Mouse (Mus musculus) midbrain, embryonic 15.5 days (tissue): ENCODE data around the gene Fgfr2. TPM values are rescaled to one million over a fixed set of nuclear protein-coding genes. Genes with fewer than 3 reads are reported as not detected.
A peak's percentile ranks its signal among the peaks of the same experiment; 100 is the strongest.

ENCODE experiments used
- ATAC-seq: fragments of 200-750 bp; cut with Nextera tagmentation; replicated peaks from 2 replicates; pipeline ENCODE4 v1.8.0; 2017; ENCODE audit warnings: moderate TSS enrichment
- H3K27ac ChIP-seq: fragments of 300-500 bp; sonication (generic); 2 replicates; pipeline ENCODE4 v1.5.1; 2015; ENCODE audit warnings: mild to moderate bottlenecking, inconsistent platforms
- H3K27me3 ChIP-seq: fragments of 300-500 bp; sonication (generic); replicated peaks from 2 replicates; pipeline ENCODE4 v1.6.1; 2015; ENCODE audit warnings: inconsistent platforms
- H3K36me3 ChIP-seq: fragments of 300-500 bp; sonication (generic); replicated peaks from 2 replicates; pipeline ENCODE4 v1.6.1; 2015; ENCODE audit warnings: inconsistent platforms
- H3K4me1 ChIP-seq: fragments of 300-500 bp; sonication (generic); 2 replicates; pipeline ENCODE4 v1.6.1; 2015; ENCODE audit warnings: inconsistent platforms
- H3K4me2 ChIP-seq: fragments of 300-500 bp; sonication (generic); 2 replicates; pipeline ENCODE4 v1.6.1; 2015; ENCODE audit warnings: inconsistent platforms, mild to moderate bottlenecking, moderate library complexity
- H3K4me3 ChIP-seq: fragments of 300-500 bp; sonication (generic); 2 replicates; pipeline ENCODE4 v1.5.1; 2015; ENCODE audit warnings: mild to moderate bottlenecking, inconsistent platforms
- H3K9ac ChIP-seq: fragments of 300-500 bp; sonication (generic); 2 replicates; pipeline ENCODE4 v1.6.1; 2015; ENCODE audit warnings: mild to moderate bottlenecking, inconsistent platforms
- H3K9me3 ChIP-seq: fragments of 300-500 bp; sonication (generic); 2 replicates; pipeline ENCODE4 v1.6.1; 2016; ENCODE audit warnings: inconsistent platforms
- WGBS: fragments of 180-500 bp; shearing (Covaris S2); methylation state at CpG from one replicate; pipeline ENCODE4 v1.1.7; 2015; ENCODE audit warnings: mixed read lengths; 5-methylcytosine and 5-hydroxymethylcytosine counted together
- polyA plus RNA-seq: library from polyadenylated mRNA; unstranded; fragments of >200 nt; fragmentation: Nextera tagmentation; extraction: Ambion mirVana; gene quantifications from 2 replicates; pipeline ENCODE4 v1.2.1, GENCODE M21; 2015

Gene Fgfr2
- polyA plus RNA-seq, 1 experiment from 2014 or later, result 23.3 TPM

GRCm38 (mm10) chr7:130965396-130965795 is 2157.8 kb downstream of the Fgfr2 start:
- Histone ChIP-seq H3K36me3 (no peaks in the 10 kb centered on the region), H3K4me3 (no peak overlapping the region), H3K27me3 (no peaks in the 10 kb centered on the region), H3K4me1 (no peaks in the 10 kb centered on the region; the same call in 1 of the 2 replicates), H3K9me3 (no peaks in the 10 kb centered on the region), H3K27ac (peak overlapping the region; percentile 65; the same call in 1 of the 2 replicates), H3K9ac (no peak overlapping the region), H3K4me2 (no peak overlapping the region)
- ATAC-seq, result no peak
- WGBS, result 94% methylated on average over 4 of the region's 4 CpGs

DNA sequence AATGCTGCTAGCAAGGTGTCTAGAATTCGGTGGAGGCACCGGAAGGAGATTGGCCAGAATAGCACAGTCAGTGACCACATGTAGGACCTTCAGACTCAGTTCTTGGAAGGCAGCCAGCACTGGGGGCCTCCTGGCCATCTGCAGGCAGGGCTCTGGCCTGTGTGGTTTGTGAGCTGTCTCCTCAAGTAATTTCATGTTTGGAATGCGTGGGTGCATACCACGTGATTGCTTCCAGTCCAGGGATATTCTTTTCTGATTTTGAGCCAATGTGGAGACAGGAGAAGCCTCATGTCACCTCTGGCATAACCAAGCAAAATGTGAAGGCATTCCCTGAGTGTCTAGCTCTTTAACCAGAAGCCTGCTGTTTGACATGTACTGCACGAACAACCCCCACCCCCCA is 2158.5 kb downstream of the Fgfr2 start:
- no peak for ATAC-seq
- Histone ChIP-seq H3K27ac (no peak overlapping the region), H3K9ac (no peak overlapping the region), H3K36me3 (no peaks in the 10 kb centered on the region), H3K4me2 (no peak overlapping the region), H3K4me1 (no peaks in the 10 kb centered on the region; the same call in 1 of the 2 replicates), H3K27me3 (no peaks in the 10 kb centered on the region), H3K4me3 (no peak overlapping the region), H3K9me3 (no peaks in the 10 kb centered on the region)
- WGBS, result 61% methylated on average over 5 of the region's 5 CpGs

GRCm38 (mm10) chr7:130961429-130961828 is 2161.7 kb downstream of the Fgfr2 start:
- Histone ChIP-seq H3K4me1 (no peaks in the 10 kb centered on the region), H3K36me3 (no peaks in the 10 kb centered on the region), H3K27me3 (no peaks in the 10 kb centered on the region), H3K4me3 (no peak overlapping the region), H3K27ac (no peak overlapping the region), H3K4me2 (no peak overlapping the region), H3K9me3 (no peaks in the 10 kb centered on the region), H3K9ac (no peak overlapping the region)
- 90% methylated on average over 6 of the region's 6 CpGs for WGBS
- ATAC-seq, result no peak

- no peak overlapping the region for H3K27ac ChIP-seq
- ATAC-seq, result no peak
- no peak overlapping the region for H3K9ac ChIP-seq
- WGBS, result 62% methylated on average over 7 of the region's 7 CpGs
- H3K36me3 ChIP-seq, result no peaks in the 10 kb centered on the region
- no peaks in the 10 kb centered on the region for H3K27me3 ChIP-seq
- H3K4me1 ChIP-seq, result no peaks in the 10 kb centered on the region
- no peak overlapping the region for H3K4me3 ChIP-seq
- no peak overlapping the region for H3K4me2 ChIP-seq
- no peaks in the 10 kb centered on the region for H3K9me3 ChIP-seq
Observed at GRCm38 (mm10) chr7:130959868-130960267, 2163.3 kb downstream of the Fgfr2 start.

- 77% methylated on average over 7 of the region's 7 CpGs for WGBS
- Histone ChIP-seq H3K36me3 (no peaks in the 10 kb centered on the region), H3K27ac (no peak overlapping the region), H3K27me3 (no peaks in the 10 kb centered on the region), H3K9me3 (no peaks in the 10 kb centered on the region), H3K4me1 (no peaks in the 10 kb centered on the region), H3K4me3 (no peak overlapping the region), H3K9ac (no peak overlapping the region), H3K4me2 (no peak overlapping the region)
- no peak for ATAC-seq
Observed at GRCm38 (mm10) chr7:130958551-130958950, 2164.6 kb downstream of the Fgfr2 start.

DNA sequence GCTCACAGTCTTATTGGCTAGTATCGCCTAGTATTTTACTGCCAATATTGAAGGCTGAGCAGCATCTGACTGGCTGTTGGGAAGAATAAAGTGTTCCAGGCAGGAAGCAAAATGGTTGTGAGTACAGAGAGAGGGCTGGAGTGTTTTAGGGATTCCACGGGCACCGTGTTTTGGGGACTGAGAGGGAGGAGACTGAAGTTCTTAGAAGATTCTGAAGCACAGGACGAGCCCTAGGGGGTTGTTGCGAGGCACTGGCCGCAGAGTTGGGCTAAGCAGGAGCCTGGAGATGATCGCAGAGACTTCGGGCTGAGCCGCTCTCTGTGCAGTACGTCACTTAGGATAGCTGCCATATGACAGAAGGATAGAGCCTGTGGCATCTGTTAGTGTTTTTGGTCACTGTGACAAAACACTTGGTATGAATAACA is 2169.0 kb downstream of the Fgfr2 start:
- no peak for ATAC-seq
- WGBS, result 89% methylated on average over 10 of the region's 10 CpGs
- no peaks in the 10 kb centered on the region for H3K9me3 ChIP-seq
- H3K4me1 ChIP-seq, result no peaks in the 10 kb centered on the region
- no peak overlapping the region for H3K9ac ChIP-seq
- H3K36me3 ChIP-seq, result no peaks in the 10 kb centered on the region
- H3K4me2 ChIP-seq, result no peak overlapping the region
- H3K27ac ChIP-seq, result no peak overlapping the region
- H3K27me3 ChIP-seq, result no peaks in the 10 kb centered on the region
- no peak overlapping the region for H3K4me3 ChIP-seq

GRCm38 (mm10) chr7:130953376-130953775 is 2169.8 kb downstream of the Fgfr2 start:
- Histone ChIP-seq H3K27me3 (no peaks in the 10 kb centered on the region), H3K27ac (no peak overlapping the region), H3K36me3 (no peaks in the 10 kb centered on the region), H3K4me1 (no peaks in the 10 kb centered on the region), H3K4me3 (no peak overlapping the region), H3K9me3 (no peaks in the 10 kb centered on the region), H3K4me2 (no peak overlapping the region), H3K9ac (no peak overlapping the region)
- ATAC-seq, result no peak
- 88% methylated on average over 10 of the region's 10 CpGs for WGBS

- no peak overlapping the region for H3K4me3 ChIP-seq
- ATAC-seq, result no peak
- H3K4me2 ChIP-seq, result no peak overlapping the region
- H3K9me3 ChIP-seq, result no peaks in the 10 kb centered on the region
- 91% methylated on average over 5 of the region's 5 CpGs for WGBS
- no peaks in the 10 kb centered on the region for H3K36me3 ChIP-seq
- no peak overlapping the region for H3K9ac ChIP-seq
- no peaks in the 10 kb centered on the region for H3K4me1 ChIP-seq
- no peaks in the 10 kb centered on the region for H3K27me3 ChIP-seq
- no peak overlapping the region for H3K27ac ChIP-seq
Observed at GRCm38 (mm10) chr7:130951004-130951403, 2172.1 kb downstream of the Fgfr2 start.

- no peak overlapping the region for H3K4me2 ChIP-seq
- H3K9ac ChIP-seq, result no peak overlapping the region
- no peak overlapping the region for H3K4me3 ChIP-seq
- no peaks in the 10 kb centered on the region for H3K27me3 ChIP-seq
- H3K27ac ChIP-seq, result no peak overlapping the region
- H3K36me3 ChIP-seq, result no peaks in the 10 kb centered on the region
- no peak for ATAC-seq
- H3K4me1 ChIP-seq, result no peaks in the 10 kb centered on the region
- H3K9me3 ChIP-seq, result no peaks in the 10 kb centered on the region
- WGBS, result 87% methylated on average over 7 of the region's 7 CpGs
Observed at GRCm38 (mm10) chr7:130950482-130950881, 2172.7 kb downstream of the Fgfr2 start.

DNA sequence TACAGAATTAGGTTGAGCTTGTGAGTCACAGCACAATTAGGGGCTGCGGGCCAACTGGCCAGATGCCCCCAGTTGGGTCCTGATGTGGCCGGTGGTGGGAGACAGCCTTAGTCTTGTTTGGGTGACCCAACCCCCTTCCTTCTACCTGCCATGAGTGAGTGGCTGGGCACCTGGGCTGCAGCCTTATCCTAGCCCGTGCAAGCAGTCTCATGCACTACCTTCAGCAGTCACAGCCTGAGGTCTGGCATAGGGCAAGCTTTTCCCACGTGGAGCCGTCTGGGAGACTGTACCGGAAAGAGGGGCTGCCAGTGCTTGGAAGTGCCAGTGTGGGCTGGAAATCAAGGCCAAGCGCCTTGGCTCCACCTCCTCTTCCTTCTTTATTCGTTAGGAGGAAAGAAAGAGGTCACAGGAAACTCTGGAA is 2173.8 kb downstream of the Fgfr2 start:
- Histone ChIP-seq H3K9me3 (no peaks in the 10 kb centered on the region), H3K27ac (no peak overlapping the region), H3K36me3 (no peaks in the 10 kb centered on the region), H3K27me3 (no peaks in the 10 kb centered on the region), H3K4me1 (no peaks in the 10 kb centered on the region), H3K9ac (no peak overlapping the region), H3K4me2 (no peak overlapping the region), H3K4me3 (no peak overlapping the region)
- no peak for ATAC-seq
- WGBS, result 55% methylated on average over 8 of the region's 8 CpGs

DNA sequence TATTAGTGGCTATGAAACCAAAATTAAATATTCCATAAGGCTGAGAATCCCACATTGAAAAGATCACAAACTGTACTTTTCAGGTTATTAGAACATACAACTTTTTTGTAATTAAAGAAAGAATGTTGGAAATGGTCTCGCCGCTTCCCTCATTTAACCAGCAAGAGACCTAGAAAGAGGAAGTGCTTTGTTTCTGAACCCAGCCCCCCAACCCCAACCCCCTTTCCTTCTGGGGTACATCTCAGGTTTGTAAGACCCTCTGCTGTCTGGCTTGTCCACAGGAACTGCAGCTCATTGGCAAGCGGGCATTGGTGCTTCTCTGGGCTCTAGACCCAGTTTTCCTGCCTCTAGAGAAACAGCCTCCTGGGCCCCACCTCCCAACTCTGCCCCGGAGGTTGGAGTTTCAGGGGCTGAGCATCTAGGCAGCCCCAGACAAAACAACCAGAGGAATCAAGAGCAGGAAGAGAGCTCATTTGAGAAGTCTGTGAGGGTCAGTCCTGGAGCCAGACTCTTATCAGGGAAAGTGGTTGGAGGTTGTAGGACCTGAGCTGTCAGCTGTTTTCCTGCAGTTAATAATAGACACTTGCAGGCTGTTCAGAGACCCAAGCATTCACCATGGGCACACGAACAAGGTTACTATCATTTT is 2174.5 kb downstream of the Fgfr2 start:
- Histone ChIP-seq H3K4me1 (no peaks in the 10 kb centered on the region), H3K27ac (no peak overlapping the region), H3K4me2 (no peak overlapping the region), H3K4me3 (no peak overlapping the region), H3K9ac (no peak overlapping the region), H3K27me3 (no peaks in the 10 kb centered on the region), H3K36me3 (no peaks in the 10 kb centered on the region), H3K9me3 (no peaks in the 10 kb centered on the region)
- 73% methylated on average over 5 of the region's 5 CpGs for WGBS
- no peak for ATAC-seq

DNA sequence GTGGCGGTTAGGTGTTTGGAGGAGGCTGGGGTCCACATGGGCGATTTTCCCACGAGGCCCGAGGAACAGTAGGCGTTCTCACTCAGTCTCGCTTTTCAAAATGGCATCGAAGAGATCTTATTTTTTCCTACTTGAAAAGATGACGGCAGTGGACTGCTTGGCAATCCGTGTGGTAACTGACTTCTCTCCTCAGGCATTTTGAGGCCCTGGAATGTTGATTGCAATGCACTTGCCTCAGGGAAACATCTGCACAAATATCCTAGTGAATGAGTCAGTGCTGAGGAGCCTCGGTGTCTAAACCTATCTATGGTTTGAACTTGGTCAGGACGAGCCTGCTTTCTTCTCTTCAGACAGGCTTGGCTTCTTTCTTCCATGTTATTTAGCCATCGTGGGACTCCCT is 2176.8 kb downstream of the Fgfr2 start:
- no peak overlapping the region for H3K4me3 ChIP-seq
- H3K27ac ChIP-seq, result no peak overlapping the region
- no peaks in the 10 kb centered on the region for H3K36me3 ChIP-seq
- no peaks in the 10 kb centered on the region for H3K4me1 ChIP-seq
- no peak overlapping the region for H3K9ac ChIP-seq
- no peak for ATAC-seq
- 87% methylated on average over 12 of the region's 12 CpGs for WGBS
- no peaks in the 10 kb centered on the region for H3K9me3 ChIP-seq
- no peak overlapping the region for H3K4me2 ChIP-seq
- no peaks in the 10 kb centered on the region for H3K27me3 ChIP-seq

GRCm38 (mm10) chr7:130945730-130946129 is 2177.4 kb downstream of the Fgfr2 start:
- WGBS, result 88% methylated on average over 3 of the region's 3 CpGs
- H3K9me3 ChIP-seq, result no peaks in the 10 kb centered on the region
- no peak overlapping the region for H3K9ac ChIP-seq
- no peaks in the 10 kb centered on the region for H3K36me3 ChIP-seq
- no peaks in the 10 kb centered on the region for H3K4me1 ChIP-seq
- no peak overlapping the region for H3K27ac ChIP-seq
- ATAC-seq, result no peak
- no peaks in the 10 kb centered on the region for H3K27me3 ChIP-seq
- no peak overlapping the region for H3K4me2 ChIP-seq
- H3K4me3 ChIP-seq, result no peak overlapping the region
